Mouse (Mus musculus) MEL-GATA-1-ER (cell line): ENCODE data around the gene Nexn.
A peak's percentile ranks its signal among the peaks of the same experiment; 100 is the strongest.
"Not testable (repeated sequence)": the region's sequence is repeated elsewhere in the genome, so short reads cannot be mapped to it uniquely, and the experiment has no call there.

Experiments
- DNase-seq: peaks from one replicate; pipeline ENCODE4 v3.0.0-alpha.2; 2012; ENCODE audit warnings: low read depth; ENCODE audit errors: extremely low read depth

Nexn gene

DNA sequence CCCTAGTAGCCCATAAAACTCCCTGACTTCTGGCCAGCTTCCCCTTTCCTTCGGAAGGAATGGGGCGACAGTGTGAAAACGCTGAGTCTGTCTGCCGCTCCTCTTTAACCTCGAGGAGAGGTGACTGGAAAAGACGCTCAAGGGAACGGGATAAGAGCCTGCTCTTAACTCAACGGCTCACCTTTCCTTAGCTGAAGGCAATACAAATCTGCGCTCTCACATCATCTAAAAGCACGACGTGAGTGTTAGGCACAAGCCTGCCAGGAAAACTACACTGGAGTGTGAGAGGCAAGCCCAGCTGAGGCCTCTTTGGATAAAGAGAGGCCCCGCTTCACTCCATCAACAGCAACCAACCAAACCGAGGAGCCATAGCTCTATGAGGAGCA is at the start of gene Nexn:
TSS of gene Nexn (minus strand) at position 315 of the 386 bp plus-strand sequence.
- no peak for DNase-seq

DNA sequence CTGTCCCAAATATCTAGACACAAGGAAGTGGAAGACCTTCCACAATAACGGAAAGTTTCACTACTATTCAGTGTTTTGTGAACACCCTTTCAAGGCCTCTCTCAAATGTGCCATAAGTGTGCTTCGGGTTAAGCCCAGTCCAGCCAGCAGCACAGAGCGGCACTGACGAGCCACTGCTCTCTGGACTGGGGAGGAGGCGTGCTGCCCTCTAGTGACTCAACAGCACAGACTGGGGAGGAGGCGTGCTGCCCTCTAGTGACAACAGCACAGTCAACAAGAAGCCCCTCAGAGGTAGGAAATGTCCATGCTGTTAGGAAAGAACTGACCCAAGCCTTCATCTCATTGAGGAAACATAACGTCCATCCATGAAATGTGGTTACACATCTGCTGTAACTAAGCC is 49.5 kb upstream of the Nexn start:
- peak; percentile 67 for DNase-seq

DNA sequence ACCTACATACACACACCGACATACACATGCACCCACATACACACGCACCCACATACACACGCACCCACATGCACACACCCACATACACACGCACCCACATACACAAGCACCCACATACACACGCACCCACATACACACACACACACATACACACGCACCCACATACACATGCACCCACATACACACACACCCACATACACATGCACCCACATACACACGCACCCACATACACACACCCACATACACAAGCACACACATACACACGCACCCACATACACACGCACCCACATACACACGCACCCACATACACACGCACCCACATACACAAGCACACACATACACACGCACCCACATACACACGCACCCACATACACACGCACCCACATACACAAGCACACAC is 48.5 kb upstream of the Nexn start:
- DNase-seq = not testable (repeated sequence)

DNA sequence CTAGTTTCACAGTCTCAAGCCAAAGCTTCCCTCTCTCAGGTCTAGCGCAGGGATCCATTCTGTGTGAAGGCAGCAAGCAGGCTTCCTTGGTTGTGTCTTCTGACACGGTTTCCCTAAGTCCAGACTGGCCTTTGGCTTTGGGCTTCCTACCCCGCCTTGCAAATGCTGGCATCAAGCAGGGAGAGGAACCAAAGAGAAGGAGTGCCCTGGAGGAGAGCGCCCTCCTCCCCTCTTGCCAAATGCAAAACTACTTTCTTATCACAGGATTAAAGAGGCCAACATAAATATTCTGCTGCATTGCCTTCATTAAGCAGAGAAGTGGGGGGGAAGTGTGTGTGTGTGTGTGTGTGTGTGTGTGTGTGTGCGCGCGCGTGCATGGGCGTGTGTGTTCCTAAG is 43.1 kb upstream of the Nexn start:
- no peak for DNase-seq

DNA sequence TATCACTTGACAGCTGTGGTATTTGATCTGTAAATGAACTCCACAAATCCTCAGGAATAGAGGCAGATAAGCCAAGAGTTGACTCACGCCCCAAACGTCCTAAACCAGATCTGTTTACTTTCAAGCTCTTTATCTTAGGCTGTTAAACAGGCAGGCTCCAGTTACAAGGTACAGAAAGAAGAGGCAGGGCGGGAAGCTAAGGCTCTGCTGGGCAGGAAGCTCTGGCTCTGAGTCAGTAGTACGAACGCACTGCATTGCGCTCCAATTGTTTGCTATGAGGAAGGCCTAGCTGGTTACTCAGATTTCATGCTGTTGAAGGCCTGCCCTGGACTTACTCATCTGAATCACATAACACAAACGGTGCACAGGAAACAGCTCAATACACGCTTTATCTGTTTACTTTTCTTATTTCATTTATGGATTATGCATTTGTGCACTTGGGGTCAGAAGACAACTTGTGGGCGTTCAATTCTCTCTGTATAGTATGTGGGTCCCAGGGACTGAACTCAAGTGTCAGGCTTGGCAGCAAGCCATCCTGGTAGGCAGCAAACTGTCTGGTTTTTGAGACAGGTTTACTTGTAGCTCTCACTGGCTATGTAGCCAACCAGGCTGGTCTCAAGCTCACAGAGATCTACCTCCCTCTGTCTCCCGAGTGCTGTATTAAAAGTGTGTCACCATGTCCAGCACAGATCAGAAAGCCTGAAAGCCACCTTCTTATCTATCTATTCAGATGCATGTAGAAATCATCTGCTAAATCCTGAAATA is 42.5 kb upstream of the Nexn start:
- no peak for DNase-seq

DNA sequence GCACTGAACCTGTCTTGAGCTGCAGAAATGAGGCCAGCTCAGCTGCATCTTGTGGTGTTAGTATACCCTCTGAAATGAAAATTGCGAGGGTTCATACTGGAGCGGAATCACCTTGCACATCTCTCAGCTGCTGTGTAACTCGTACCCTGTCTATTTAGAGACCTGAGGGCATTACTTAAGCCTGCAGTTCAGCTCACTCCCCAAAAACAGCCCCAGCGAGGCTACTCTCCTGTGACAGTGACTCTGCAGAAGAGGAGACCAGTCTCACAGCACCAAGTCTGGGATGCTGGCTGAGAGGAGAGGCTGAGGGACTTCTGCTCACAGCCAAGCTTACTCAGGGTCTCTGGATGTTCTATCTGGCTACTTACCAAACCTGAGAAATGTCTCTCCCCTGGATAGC is 39.8 kb upstream of the Nexn start:
- no peak for DNase-seq

DNA sequence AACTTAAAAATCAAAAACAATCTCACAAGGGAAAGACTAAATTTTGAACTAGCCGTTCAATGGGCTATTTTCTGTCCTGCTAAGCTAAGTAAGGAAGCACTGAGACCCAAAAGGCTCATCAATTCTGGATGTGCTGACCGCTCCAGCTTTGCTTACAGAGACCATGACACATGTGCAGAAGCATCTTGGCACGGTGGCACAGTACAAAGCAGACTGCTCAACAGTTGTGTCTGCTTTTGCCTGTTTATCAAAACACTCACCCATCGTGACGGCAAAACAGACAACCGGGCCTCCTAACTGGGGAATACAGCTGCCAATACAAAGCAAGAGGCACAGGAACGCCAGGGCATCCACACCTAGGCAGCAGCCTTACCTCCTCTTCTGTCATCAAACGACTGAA is 38.9 kb upstream of the Nexn start:
- DNase-seq = no peak

DNA sequence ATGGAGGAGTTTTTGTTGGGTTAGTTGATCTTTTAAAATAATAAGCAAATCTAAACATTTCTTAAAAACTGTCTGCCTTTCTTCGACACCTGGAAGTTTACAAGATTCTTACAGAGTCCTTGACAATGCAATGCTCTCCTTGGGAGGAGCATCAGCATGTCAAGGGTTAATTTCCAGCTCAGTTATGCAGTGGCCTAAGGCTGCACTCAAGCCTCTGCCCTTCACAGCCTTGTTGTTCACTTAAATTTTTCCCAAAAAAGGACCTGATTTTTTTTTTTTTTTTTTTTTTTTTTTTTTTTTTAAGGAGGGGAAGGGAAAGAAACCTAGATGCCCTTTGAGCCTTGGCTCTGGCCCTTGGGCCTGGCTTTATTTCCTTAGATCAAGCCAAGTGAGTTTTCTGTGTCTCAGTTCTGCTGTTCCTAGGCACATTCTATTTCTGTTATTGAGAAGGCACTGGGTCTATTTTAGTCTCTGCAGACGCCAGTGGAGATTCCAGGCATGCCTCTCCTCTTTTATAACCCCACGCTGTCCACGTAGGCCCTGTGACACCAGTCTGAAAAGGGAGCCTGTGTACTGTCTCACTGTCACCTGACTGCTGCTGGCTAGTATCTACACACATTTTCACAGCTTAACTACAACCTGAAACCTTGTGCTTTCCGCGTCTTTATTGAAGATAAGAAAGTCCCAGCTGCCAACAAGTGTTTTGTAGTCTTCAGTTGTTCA is 38.1 kb upstream of the Nexn start:
- DNase-seq = no peak

DNA sequence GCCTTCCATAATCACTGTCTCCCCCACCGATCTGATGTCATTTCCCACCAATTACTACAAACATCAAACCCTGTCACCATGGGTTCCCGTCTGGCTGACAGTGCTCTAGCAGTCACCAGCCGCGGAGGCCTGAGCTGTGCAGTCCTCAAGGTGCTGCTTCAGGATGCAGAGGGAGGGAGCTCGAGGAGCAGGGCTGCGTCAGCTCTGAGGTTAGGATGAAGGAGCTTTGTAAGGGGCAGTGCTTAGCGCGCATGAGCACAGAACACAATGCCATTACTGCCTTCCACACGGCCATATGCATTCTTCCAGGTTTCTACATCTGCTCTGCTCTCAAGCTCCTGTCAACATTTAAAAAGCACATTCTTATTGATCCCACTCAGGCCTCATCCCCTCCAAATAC is 36.8 kb upstream of the Nexn start:
- DNase-seq = no peak

DNA sequence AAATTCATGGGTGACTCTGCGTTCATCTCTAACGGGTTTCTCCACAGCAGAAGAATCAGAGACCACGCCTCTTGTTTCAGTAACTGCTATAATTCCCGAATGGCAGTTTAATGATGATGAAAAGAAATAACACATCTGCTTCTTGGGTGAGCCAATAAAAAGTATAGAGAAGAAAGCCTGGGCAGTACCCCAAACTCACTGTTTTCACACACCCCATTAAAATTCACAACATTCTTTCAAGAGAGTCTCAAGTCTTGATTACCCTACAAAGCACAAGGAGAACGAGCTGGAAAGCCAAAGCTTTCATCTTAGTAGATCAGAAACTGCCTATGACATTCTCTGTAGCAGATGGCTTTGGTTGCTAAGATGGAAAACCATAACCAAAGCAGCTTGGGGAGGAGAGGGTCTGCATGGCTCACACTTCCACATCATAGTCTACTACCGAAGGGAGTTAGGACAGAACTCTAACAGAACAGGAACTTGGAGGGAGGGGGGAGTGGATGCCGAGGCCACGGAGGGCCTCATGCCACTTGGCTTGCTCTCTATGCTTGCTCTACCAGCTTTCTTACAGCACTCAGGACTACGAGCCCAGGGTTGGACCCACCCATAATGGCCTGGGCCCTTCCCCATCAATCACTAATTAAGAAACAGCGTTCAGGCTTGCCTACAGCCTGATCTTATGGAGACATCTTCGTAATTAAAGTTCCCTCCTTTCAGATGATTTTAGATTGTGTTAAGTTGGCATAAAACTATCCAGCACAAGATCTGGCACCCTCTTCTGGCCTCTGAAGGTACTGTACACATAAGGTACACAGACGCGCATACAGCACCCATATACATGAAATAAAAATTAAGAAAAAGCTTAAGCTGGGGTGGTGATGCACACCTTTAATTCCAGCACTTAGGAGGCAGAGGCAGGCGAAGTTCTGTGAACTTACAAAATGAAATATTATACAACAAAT is 34.5 kb upstream of the Nexn start:
- no peak for DNase-seq

DNA sequence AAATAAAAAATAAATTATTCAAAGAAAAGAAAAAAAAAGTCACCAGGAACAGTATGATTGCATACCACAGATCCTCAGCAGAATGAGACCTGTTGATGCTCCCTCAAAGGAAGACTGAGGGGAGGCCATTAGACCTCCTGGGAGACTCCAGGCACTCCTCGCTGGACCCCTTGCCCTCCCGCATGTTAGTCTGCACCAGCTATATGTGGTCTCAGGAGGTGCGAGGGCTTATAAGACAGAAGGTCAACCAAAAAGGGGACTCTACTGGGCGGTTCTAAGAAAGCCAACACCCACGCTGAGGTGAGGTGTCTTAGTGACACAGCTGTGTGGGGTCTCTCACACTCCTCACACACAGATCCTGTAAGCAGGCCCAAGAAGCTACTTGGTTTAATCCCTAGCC is 29.7 kb upstream of the Nexn start:
- DNase-seq = no peak

DNA sequence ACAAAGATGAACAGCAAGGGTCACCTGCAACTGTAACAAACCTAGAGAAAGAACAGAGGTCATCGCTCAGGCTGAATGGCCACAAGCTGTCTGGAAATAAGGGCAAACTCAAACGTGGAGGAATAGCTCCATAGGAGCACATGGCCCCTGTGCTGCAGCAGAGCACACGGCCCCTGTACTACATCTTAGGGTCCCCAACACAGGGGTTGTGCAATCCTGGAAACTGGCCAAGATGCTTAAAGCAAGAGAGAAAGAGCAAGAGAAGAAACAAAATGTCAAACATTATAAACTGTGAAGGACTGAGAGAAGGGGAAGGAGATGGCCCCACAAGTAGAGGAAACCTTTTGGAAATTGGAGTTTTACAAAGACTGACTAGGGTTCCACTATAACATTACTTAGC is 28.2 kb upstream of the Nexn start:
- DNase-seq = no peak

DNA sequence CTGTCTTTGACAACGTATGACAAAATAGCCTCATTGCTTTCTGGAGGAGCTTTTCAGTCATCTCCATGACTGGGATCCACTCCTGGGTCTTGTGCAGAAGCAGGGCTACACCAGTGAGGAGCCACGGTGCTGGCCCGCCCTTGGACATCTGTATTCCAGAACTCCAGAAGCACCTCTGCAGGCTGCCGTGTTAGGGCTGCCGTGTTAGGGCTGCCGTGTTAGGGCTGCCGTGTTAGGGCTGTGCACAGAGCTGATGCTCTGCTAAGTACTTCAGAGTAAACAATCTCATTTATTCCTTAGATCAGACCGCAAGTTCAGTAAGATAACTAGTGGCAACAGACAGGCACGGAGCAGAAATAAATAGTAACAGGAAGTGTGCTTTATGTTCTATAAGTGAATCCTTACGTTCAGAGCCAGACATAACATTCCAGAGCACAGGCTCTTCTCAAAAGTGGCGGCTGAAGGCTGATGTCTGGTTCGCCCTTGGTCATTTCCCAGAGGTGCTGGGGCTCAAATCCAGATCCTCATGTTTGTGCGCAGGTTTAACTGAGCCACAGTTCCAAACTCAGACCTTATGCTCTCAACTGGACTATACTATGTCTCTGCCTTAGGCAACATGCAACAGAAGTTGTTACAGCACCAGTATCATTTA is 27.5 kb upstream of the Nexn start:
- no peak for DNase-seq

DNA sequence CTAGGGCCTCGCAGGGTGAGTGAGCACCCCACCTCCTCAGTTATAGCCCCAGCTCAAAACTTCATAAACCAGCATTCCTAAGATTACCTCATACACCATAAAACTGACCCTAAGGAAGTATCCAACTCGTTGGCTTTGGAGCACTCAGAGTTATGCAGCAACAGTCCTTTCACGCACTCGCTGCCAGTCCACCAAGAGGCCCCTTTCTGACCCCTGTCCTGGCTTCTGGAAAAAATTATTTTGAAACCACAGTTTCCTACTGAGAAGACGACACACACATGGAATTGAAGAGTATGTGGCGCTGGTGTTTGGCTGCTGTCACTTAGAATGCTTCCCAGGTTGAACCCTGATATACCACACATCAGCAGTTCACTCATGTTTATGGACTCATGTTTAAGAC is 25.7 kb upstream of the Nexn start:
- DNase-seq = no peak

DNA sequence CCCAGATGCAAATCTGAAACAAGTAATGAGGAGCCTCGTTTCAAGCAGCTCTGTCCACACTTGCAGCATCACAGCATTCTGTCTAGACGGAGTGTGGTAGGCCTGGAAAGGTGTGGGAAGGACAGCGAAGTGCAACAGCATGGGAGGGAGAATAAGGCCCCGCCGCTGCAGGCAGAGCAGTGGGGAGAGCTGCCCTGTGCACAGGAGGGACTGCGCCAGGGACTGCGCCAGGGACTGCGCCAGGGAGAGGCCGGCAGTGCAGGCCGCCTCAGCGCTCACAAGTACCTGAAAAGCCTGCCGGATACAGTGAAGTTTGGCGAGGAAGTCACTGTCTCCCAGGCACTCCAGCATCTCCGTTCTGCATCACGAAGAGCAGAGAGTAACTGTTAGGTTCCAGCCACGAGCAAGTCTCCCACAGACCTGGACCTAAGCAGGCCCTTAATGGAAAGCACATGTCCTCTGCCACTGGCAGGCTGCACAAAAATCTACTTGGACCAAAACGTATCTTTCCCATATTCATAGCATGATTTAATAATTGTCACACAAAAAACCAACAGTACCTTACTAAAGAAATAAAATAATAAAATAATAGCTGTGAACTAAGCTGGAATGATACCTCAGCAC is 24.1 kb upstream of the Nexn start:
- DNase-seq = no peak

DNA sequence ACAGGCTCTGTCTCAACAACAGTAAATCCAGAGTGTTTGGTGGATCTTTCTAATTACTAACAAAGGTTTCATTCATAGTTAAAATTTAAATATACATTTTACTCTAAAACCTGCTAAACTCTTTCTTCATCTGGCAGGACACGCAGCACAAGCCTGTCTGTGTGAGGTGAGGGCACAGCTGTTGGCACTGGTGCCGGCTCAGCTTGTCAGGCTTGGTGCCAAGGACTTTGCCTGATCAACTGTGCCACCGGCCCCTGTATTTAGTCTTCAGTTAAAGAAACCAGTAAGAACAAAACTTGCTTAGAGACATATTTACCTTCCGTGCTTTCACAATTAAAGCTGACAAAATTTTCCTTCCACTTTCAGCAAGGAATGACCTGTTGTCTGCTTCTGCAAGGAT is 22.6 kb upstream of the Nexn start:
- no peak for DNase-seq

DNA sequence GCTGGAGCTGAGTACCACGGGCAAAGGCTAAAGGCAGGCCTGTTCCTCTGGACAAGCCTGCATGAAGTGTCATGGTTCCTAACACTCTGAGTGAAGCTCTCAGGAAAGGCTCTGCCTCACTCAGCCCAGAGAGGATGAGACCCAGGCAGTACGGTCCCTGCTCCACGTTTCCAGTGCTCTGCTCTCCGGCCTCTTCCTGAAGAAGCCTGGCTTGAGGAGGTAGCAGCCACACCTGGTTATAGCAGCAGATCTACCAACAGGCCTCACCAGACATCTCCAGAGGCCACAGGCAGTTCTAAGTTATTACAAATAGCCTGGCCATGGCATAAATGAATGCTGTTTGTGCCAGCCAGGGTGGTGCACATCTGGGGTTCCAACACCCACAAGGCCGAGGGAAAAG is 22.1 kb upstream of the Nexn start:
- DNase-seq = no peak

DNA sequence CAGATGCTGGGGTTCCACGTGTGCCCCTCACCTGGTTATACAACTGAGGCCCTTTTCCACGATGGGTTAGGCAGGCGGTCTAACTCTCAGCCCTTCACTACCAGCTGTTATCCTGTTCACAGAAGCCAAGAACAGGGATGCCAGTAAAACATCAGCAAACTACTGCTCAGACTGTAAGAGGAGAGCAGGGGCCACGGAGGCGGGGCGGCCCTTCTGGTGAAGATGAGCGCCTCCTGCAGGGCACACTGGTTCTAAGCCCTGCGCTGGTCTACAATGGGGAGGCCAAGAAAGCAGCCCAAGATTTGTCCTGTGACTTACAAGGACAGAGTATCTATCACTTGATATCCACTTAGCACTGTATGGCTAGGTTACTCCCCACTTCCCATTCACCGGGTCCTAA is 21.7 kb upstream of the Nexn start:
- DNase-seq = no peak

DNA sequence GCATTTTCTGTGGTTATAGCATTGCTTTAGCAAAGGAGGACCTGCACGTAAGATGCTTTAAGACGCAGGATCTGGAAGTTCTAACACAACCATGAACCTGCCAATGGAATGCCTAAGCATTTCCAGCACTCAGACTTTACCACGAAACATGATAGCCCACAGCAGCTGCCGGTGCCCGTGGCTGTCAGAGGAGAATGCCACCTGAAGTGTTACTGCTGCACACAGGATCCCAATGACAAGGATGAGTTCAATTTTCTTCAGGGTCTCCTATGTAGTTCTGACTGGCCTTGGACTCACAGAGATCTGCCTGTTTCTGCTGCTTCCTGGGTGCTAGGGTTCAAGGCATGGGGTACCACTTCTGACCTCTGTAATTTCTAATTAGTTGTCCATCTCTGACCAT is 18.6 kb upstream of the Nexn start:
- DNase-seq = no peak

DNA sequence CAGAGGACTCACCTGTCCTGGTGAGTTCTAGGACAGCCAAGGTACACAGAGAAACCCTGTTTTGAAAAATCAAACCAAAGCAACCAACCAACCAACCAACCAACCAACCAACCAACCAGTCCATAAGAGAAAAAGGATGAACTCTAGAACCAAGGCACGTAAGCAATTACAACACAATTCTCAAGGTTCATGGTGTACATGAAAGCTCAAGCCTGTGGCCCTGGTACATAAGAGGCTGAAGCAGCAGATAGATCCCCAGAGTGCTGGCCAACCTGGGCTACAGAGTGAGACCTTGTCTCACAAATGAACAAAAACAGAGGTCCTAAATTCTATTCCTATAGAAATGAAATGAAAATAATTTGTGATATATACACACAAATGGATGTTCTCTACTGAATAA is 18.2 kb upstream of the Nexn start:
- DNase-seq = no peak

DNA sequence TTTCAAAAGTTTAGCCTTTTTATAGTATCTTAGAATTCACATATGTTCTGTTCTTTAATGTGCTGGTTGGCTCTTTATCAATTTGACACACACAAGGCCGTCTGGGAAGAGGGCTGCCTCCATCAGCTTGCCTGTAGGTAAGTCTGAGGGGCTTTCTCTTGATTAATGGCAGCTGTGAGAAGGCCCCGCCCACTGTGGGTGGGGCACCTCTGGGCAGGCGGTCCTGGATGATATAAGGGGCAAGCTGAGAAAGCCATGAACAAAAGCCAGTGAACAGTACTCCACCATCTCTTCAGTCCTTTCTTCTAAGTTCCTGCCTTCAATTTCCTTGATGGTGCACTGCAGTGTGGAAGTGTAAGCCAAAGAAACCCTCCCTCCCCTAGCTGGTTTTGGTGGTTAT is 16.0 kb upstream of the Nexn start:
- DNase-seq = no peak
